Mouse (Mus musculus): ENCODE results near the gene Mrpl2. TPM values are rescaled to one million over a fixed set of nuclear protein-coding genes. Genes with fewer than 3 reads are reported as not detected.
A peak's percentile ranks its signal among the peaks of the same experiment; 100 is the strongest.

Gene Mrpl2
- total RNA-seq, 2 experiments from 2014 or later: 44.6 to 50.5 TPM

DNA sequence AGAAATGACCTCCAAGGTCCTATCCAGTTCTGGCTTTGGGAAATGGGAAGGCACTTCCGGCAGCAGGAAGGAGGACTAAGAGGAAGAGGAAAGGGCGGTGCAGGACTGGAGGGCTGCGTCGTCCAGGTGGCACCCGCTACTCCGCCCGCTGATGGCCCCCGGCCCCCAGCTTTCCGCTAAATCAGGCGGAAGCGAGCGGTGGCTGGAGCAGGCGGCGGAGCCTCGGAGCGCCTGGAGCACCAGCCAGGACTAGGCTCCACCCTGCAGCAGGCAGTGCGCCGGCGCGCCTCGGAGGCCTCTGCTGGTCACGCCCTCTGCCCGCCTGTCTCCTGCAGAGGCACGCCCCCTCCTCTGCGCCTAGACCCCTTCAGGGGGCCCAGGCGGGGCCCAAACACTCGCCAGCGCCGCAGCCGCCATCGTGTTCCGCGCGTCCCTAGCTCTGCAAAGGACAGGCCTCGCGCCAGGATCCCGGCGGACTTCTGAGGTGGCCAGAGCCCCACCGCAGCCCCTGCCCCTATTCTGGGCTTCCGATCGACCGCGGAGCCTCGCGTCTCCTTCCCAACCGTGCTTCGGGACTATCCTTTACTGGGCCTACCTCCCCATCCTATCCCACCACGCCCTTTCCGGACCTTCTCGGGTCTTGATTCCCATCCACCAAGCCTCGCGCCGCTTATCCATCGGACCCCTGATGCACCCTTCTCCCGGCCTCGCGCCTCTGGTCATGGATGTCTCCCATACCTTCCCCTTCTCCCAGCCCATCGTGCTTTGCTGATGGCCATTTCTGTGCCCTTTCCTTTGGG, 4.4 kb downstream of the Mrpl2 start, which contains the start of gene Cul7:
Gene Cul7 (plus strand): TSS at position 106 of the 800 bp plus-strand sequence.
- intact Hi-C loops (cut with DNase I): no loop called here
- DNase-seq (ENCODE audit: extremely low spot score in 1 of 2, low spot score in 2 of 2): peak; percentile 90 to 98

DNA sequence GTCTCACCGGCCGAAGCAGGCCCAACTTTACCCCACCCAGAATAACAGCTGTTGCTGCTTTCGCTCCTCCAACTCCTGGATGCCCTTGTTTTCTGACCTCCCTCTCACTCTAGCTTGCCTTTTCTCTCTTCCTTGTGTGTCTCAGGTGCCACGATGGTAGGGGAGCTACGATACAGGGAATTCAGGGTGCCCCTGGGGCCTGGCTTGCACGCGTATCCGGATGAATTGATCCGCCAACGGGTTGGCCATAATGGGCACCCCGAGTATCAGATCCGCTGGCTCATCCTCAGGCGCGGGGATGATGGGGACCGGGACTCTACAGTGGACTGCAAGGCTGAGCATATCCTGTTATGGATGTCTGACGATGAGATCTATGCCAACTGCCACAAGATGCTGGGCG, 5.3 kb downstream of the Mrpl2 start:
- DNase-seq (ENCODE audit: extremely low spot score in 1 of 2, low spot score in 2 of 2): peak in 1 of 2 experiments; percentile 25
- intact Hi-C loops (cut with DNase I): no loop called here

DNA sequence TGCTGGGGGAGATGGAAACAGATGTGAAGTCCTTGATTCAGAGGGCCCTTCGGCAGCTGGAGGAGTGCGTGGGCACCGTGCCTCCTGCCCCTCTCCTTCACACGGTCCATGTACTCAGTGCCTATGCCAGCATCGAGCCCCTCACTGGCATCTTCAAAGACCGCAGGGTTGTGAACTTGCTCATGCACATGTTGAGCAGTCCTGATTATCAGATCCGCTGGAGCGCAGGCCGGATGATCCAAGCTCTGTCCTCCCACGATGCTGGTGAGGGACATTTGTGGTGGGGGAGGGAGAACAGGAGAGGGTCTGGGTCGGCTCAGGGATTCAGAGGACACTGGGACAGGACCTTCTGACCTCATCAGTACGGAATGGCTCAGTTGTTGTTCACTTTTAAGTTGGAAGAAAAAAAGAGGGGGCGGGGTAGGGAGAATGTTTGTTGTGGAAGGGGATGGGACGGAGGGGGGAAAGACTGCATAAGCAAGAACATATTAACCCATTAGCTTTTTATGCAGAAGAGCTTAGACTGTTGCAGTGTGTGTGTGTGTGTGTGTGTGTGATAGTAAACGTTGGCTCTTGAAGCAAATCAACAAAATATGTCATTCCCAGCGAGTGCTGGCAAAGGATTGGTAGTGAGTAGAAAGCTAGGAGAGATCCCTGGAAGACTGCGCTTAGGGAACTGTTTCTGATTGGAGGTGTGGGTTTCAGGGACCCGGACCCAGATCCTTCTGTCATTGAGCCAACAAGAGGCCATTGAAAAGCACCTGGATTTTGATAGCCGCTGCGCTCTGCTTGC, 5.9 kb downstream of the Mrpl2 start:
- intact Hi-C loops (cut with DNase I): no loop called here
- no peak for DNase-seq (ENCODE audit: extremely low spot score in 1 of 2, low spot score in 2 of 2)

DNA sequence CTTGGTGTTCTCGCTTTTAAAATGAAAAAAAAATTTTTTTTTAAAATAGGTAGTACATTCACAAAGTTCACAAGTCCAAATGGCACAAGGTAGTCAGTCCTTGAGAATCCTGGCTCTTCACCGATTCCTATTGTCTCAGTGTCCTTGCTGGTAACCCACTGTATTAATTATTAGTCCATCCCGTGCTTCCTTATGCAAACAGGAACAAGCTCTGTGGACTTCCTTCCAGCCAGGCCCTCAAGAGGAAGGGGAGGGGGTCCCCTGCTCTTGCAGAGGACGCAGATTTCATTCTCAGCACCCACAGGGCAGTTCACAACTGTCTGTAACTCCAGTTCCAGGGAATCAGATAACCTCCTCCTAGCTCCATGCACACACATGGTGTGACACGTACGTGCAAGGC, 10.0 kb downstream of the Mrpl2 start:
- intact Hi-C loops (cut with DNase I): no loop called here
- DNase-seq (ENCODE audit: extremely low spot score in 1 of 2, low spot score in 2 of 2): no peak

DNA sequence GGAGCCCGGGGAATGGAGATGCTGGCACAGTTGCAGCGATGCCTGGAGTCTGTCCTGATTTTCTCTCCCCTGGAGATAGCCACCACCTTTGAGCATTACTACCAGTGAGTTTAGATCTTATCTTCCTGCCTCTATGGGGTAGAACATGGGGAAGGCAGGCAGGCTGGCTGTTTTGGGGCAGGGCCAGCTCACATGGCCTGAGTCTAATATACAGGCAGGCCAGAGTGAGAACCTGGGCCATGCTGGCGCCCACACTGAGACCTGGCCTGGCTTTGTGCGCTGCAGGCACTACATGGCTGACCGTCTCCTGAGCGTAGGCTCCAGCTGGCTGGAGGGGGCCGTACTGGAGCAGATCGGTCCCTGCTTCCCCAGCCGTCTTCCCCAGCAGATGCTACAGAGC, 15.3 kb downstream of the Mrpl2 start:
- peak in 1 of 2 experiments; percentile 17 for DNase-seq (ENCODE audit: extremely low spot score in 1 of 2, low spot score in 2 of 2)
- intact Hi-C loops (cut with DNase I): no loop called here

DNA sequence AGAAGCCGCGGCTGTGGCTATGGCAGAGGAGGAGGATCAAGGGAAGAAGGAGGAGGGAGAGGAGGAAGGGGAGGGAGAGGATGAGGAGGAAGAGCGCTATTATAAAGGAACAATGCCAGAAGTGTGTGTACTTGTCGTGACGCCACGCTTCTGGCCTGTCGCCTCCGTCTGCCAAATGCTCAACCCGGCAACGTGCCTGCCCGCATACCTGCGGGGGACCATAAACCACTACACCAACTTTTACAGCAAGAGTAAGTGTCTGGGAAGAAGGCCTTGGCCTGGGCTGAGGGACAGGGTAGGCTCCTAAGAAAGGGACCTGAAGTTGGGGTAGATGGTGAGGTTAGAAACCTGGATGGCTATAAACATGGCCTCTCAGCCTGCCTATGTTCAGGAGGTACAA, 16.0 kb downstream of the Mrpl2 start:
- intact Hi-C loops (cut with DNase I): no loop called here
- no peak for DNase-seq (ENCODE audit: extremely low spot score in 1 of 2, low spot score in 2 of 2)

DNA sequence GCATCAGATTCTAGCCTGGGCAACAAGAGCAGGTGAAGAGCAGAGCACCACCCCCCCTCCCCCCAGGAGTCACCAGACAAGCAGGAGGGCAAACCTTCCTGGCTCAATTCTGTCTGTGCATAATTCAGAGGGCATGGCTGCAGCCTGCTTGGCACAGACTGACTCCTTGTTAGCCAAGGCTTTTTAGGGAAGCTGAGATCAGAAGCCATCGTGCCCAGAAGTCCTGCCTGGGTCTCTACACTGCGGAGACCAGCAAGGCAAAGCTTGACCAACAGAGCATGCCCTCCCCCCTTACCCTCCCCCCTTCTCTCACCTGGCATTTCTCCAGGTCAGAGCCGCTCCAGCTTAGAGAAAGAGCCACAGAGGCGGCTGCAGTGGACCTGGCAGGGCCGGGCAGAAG, 16.7 kb downstream of the Mrpl2 start:
- DNase-seq (ENCODE audit: extremely low spot score in 1 of 2, low spot score in 2 of 2): no peak
- intact Hi-C loops (cut with DNase I): no loop called here

DNA sequence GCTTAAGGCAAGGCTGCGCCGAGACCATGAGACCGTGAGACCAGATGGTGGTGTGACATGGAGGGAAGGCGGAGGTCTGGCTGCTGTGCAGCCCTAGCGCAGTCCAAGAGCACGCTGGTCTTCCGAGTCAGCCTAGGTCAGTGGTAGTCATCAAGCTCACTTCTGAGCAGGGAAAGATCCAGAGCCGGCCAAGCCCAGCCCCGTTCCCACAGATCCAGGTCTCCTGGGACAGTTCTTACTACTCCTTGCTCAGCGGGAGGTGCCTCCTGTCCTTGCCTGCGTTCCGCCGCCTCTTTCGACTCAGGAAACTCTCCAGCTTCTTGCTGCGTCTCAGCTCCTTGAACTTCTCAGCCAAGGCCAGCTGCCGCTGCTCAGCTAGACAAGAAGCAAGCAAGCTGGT, 21.7 kb downstream of the Mrpl2 start:
- DNase-seq (ENCODE audit: extremely low spot score in 1 of 2, low spot score in 2 of 2): peak in 1 of 2 experiments; percentile 84
- intact Hi-C loops (cut with DNase I): no loop called here

DNA sequence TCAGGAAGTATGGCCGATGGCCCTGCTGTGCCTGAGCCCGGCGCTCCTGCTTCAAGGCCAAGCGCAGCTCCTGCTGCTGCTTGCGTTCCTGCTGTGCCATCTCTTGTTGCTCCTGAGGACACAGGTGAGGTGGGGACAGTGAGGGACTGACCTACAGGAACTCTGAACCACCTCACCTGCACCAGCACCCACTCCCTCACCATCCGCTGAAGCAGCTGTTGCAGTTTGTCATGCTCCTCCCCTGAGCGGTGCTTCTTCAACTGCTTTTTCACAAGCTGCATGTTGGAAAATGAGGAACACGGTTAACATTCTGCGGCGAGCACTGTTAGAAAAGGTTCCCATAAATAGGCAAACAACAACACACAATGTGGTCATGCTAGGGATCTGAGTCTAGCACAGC, 23.9 kb downstream of the Mrpl2 start:
- intact Hi-C loops (cut with DNase I): no loop called here
- DNase-seq (ENCODE audit: extremely low spot score in 1 of 2, low spot score in 2 of 2): no peak

DNA sequence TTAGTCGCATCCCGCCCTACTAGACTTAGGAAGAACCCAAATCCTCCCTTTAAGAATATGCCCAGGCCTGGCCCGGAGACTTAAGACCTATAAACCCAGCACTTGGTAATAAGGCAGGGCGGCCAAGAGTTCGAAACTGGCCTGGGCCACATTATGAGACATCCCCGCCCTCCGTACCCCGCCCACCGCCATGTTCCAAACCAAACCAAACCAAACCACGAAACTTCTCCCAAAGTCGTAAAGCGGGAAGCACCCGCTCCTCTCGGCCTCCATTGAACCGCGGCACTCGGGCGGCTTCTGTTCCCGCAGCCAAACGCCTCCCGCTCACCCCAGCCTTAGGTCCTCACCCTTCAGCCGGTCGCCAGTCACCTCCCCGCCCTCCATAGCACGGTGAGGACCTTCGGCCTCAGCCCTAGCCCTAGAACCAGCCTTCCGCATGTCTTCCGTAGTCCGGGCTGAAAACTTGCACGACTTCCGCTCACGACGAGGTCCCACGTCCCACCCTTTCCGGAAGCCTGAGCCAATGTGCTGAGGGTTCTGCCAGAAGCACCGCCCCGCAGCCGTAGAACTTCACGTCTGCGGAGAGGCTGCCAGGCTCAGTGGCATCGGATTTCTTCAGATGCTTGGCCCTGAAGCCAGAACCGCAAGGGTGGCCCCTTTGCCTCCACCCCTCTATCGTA, 28.0 kb downstream of the Mrpl2 start, which contains the start of gene Rrp36:
Gene Rrp36 (minus strand): TSS at position 503 of the 680 bp plus-strand sequence.
- peak; percentile 91 to 93 for DNase-seq (ENCODE audit: extremely low spot score in 1 of 2, low spot score in 2 of 2)
- intact Hi-C loops (cut with DNase I): no loop called here

DNA sequence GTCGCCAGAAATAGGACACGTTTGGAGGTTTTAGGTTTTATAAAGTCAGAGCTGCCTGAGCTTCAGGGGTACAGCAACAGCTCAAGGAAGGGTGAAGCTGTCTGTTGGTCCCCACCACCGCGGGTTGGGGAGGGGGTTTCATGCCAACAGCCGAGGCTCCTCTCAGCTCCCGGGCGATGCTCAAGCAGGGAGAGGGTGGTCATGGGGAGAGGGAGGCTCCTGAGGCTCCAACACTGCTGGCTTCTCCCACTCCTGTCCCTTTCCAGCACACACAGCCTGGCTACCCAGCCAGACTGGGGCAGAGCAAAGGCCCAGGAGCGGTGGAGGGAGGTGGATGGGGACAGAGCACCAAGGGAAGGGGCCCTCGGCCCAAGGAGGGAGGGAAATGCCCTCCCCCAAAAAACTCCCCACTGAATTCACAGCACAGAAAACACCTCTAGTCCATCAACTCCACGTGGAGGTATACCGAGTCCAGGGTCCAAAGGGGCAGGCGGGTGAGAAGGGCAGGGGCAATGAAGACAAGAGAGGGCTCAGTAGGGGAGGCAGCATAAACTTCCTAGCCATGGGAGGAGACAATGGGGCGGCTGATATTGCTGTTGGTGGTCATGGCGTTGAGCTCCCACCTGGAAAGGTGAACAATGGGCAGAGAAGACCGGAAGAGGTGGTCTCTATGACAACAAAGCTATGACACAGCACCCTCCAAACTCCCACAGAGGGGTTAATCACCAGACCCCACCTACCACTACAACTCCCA, 28.7 kb downstream of the Mrpl2 start:
- intact Hi-C loops (cut with DNase I): no loop called here
- no peak for DNase-seq (ENCODE audit: extremely low spot score in 1 of 2, low spot score in 2 of 2)

DNA sequence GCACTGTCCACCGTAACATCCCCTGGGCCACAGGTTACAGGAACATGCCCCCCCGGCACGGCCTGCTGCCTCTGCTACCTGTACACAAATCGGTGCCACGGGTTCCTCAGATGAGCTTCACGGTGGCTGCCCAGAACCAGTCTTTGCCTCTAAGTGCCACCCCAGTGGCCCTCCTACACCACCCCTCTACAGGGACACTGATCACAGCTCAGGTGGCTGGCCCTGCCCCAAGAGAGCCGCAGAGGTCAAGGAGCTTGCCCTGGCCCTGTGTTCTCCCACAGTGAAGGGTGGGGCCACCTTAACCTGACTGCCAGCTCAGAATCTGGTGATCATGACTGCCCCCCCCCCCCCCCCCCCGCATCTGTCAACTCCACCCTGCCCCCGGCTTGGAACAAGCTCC, 32.4 kb downstream of the Mrpl2 start, which contains the start of gene Mea1:
Gene Mea1 (plus strand): TSS at position 378 of the 400 bp plus-strand sequence.
- no peak for DNase-seq (ENCODE audit: extremely low spot score in 1 of 2, low spot score in 2 of 2)
- intact Hi-C loops (cut with DNase I): no loop called here

DNA sequence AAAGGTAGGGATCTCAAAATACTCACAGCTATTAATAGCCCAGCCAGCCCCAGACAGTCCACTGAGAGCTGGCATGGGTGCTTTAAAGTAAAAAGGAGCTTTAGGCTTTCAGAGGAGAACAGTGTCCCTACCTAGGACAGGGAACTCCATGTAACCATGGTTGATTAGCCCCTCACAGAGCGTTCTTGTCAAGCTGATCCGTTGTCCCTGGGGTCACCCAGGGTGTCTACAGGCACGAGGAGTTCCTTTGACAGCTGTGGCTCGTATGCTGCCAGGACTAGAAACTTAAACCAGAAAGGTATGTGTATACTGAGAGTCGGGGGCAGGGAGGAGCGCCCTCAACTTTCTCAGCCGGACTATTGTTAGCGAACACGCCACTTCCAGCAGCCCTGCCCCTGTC, 32.9 kb downstream of the Mrpl2 start:
- intact Hi-C loops (cut with DNase I): no loop called here
- DNase-seq (ENCODE audit: extremely low spot score in 1 of 2, low spot score in 2 of 2): no peak

DNA sequence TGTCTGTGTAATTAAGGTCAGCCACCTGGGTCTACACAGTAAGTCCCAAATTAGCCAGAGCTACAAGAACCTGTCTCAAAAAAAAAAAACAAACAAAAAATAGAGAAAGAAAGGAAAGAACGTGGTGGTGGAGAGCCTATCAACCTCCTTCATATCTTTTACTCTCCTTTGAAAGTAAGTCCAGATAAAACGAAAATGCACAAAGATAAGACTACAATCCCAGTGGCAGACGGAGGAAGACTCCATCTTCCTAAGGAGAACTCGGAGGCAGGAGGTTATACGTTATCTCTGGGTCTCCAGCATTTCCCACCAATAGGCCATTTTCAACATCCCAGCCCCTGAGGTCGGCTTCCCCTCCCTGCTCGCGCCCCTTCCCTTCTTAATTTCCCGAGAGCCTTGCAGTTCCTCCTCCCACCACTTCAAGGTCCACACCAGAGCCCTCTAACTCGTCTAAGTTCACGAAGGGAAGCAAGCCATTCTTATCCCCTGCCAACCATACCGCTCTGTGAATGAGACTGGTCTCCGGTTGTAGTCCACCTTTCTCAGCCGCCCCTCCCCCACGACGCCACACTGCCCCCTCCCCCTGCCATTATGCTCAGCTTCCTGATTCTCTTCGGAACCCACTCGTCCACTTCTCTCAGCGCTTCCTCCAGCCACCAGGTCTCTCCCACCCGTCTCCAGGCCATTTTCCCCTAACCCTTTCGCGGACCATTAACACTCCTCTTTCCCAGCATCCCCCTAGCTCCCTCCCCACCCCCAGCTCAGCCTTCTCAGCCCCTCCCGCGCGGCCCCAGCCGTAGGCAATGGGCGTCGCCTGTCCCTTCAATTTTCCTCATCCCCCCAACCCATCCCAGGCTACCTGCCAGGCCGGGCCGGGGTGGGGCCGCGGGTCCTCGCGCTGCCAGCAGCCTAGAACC, 34.1 kb downstream of the Mrpl2 start:
- peak in 1 of 2 experiments; percentile 79 for DNase-seq (ENCODE audit: extremely low spot score in 1 of 2, low spot score in 2 of 2)
- intact Hi-C loops (cut with DNase I): no loop called here

DNA sequence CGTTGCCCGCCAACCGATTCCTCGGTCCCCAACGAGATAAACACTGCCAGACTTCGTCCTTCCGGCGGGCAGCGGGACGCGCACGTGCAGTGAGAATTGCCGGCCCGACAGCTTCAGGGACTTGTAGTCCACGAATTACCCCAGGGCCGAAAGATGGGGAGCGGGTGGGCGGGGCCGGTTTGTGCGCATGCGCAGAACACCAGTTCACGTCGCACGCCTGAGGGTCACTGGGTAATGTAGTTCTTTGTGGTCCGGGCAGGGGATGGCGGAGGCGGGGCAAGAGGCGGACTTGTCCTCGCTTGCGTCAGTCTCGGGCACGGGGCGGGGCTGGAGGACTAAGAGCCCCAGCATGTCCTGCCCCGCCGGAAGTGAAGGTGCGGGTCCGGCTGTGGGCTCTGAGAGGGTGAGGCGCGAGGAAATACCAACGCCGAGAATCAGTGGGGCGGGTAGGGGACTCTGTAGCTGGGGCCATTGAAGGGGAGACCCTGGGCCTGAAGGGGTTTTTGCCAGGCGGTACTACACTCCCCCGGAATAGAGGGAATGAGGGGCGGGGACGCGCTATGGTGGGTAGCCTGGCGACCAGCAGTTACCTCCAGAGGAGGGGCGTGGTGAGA, 34.8 kb downstream of the Mrpl2 start, which contains the start of gene Klhdc3:
Gene Klhdc3 (minus strand): TSS at position 155 of the 614 bp plus-strand sequence.
- intact Hi-C loops (cut with DNase I): no loop called here
- peak; percentile 97 to 99 for DNase-seq (ENCODE audit: extremely low spot score in 1 of 2, low spot score in 2 of 2)

DNA sequence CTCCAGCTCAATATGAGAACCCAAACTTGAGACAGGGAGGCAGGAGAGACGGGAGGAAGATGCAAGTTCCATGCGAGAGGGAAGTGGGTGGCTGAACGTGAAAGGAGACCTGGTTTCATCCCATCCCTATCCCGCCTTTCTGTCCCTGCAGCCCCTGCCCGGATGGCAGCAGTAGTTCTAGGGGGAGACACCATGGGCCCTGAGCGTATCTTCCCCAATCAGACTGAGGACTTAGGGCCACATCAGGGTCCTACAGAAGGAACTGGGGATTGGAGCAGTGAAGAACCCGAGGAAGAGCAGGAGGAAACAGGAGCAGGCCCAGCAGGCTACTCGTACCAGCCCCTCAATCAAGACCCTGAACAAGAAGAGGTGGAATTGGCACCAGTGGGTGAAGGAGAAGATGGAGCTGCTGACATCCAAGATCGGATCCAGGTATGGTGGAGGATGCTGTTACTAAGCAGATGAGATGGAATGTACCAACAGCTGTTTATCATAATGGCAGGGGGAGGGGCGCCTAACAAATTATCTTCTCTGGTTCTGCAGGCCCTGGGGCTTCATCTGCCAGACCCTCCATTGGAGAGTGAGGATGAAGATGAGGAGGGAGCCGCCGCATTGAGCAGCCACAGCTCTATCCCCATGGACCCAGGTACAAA, 35.6 kb downstream of the Mrpl2 start:
- DNase-seq (ENCODE audit: extremely low spot score in 1 of 2, low spot score in 2 of 2): no peak
- intact Hi-C loops (cut with DNase I): no loop called here

Data from left cerebral cortex, postnatal 10 days (tissue).